Comparison of ENCODE assay signal across 17 mouse cellular contexts in genomic region chr6:83211526-83211925, GRCm38 (mm10). TPM values are rescaled to one million over a fixed set of nuclear protein-coding genes. Genes with fewer than 3 reads are reported as not detected.
A peak's percentile ranks its signal among the peaks of the same experiment; 100 is the strongest.
DNase-seq lines count a peak whose midpoint lies in the region; ATAC-seq and TF ChIP-seq lines count a peak whose summit lies in the region.
"Had no signal": no experiment of that assay in that cellular context is flagged by ENCODE, and none has a peak within 500 bp of the region (broad histone marks: within the 10 kb centered on the region; RNA-seq: fewer than 3 reads in every experiment).

No protein-coding gene starts in this region.

- TF ChIP-seq EP300 in stomach, postnatal 0 days (optimal IDR thresholded peaks at IDR 0.05) = no peak

- peak overlapping the region; percentile 64; the same call in 1 of the 2 replicates for H3K27ac ChIP-seq in hindbrain, embryonic 10.5 days
- H3K27ac ChIP-seq in hindbrain, embryonic 16.5 days (ENCODE audit: low read depth, low read length) = no peak overlapping the region
- H3K27ac ChIP-seq in stomach, embryonic 14.5 days (ENCODE audit: low read length) = peak overlapping the region; percentile 7; the same call in 1 of the 2 replicates
- no peak overlapping the region for H3K27ac ChIP-seq in stomach, postnatal 0 days (replicated peaks)
- peak overlapping the region; percentile 41; the same call in 1 of the 2 replicates for H3K27ac ChIP-seq in midbrain, embryonic 13.5 days
- H3K27ac ChIP-seq in thymus, adult 2 months (ENCODE audit: control insufficient read depth, insufficient read depth, low read length) = no peak overlapping the region
- H3K27ac ChIP-seq: limb, embryonic 13.5 days; liver, embryonic 15.5 days; stomach, embryonic 15.5 days had no signal

- TF ChIP-seq CTCF in stomach, postnatal 0 days (IDR thresholded peaks at IDR 0.05; ENCODE audit: low read depth) = no peak
- TF ChIP-seq CTCF in thymus, adult 2 months (IDR thresholded peaks at IDR 0.05; ENCODE audit: borderline replicate concordance, control insufficient read depth, extremely low read depth, insufficient read depth, low read length, poor library complexity) = no peak

- no peaks in the 10 kb centered on the region for H3K36me3 ChIP-seq in hindbrain, embryonic 10.5 days
- no peaks in the 10 kb centered on the region for H3K36me3 ChIP-seq in hindbrain, embryonic 16.5 days (ENCODE audit: control insufficient read depth, insufficient read depth, low read length)
- no peaks in the 10 kb centered on the region for H3K36me3 ChIP-seq in stomach, embryonic 14.5 days (ENCODE audit: control insufficient read depth, insufficient read depth, low read length)
- no peaks in the 10 kb centered on the region for H3K36me3 ChIP-seq in stomach, postnatal 0 days (ENCODE audit: control insufficient read depth, insufficient read depth, low read length)
- no peaks in the 10 kb centered on the region for H3K36me3 ChIP-seq in midbrain, embryonic 13.5 days
- no peaks in the 10 kb centered on the region for H3K36me3 ChIP-seq in thymus, adult 2 months (ENCODE audit: control insufficient read depth, insufficient read depth, low read length)
- H3K36me3 ChIP-seq: limb, embryonic 13.5 days; liver, embryonic 15.5 days; stomach, embryonic 15.5 days had no signal

- DNase-seq in hindbrain, embryonic 10.5 days (ENCODE audit: low spot score) = no peak
- DNase-seq in stomach, postnatal 0 days (ENCODE audit: low spot score) = no peak
- no peak for DNase-seq in thymus, adult 2 months
- DNase-seq: gastrocnemius, postnatal 25 days; kidney, adult 2 months; kidney, postnatal 36 days; layer of hippocampus, adult 9-11 months; lung, postnatal 10 days had no signal

- WGBS in hindbrain, embryonic 10.5 days = 30% methylated on average over 5 of the region's 5 CpGs
- WGBS in hindbrain, embryonic 16.5 days = 19% methylated on average over 5 of the region's 5 CpGs
- WGBS in stomach, embryonic 14.5 days = 9% methylated on average over 5 of the region's 5 CpGs
- WGBS in stomach, postnatal 0 days = 33% methylated on average over 5 of the region's 5 CpGs
- 25% methylated on average over 5 of the region's 5 CpGs for WGBS in midbrain, embryonic 13.5 days
- 81% methylated on average over 5 of the region's 5 CpGs for WGBS in thymus, adult 2 months

- no peaks in the 10 kb centered on the region for H3K27me3 ChIP-seq in hindbrain, embryonic 10.5 days (ENCODE audit: insufficient read depth, poor library complexity, severe bottlenecking)
- H3K27me3 ChIP-seq in hindbrain, embryonic 16.5 days (replicated peaks; ENCODE audit: control insufficient read depth, insufficient read depth, low read length) = no peaks in the 10 kb centered on the region
- H3K27me3 ChIP-seq in stomach, embryonic 14.5 days (ENCODE audit: control insufficient read depth, insufficient read depth, low read length) = no peaks in the 10 kb centered on the region
- no peaks in the 10 kb centered on the region for H3K27me3 ChIP-seq in stomach, postnatal 0 days (ENCODE audit: control insufficient read depth, insufficient read depth, low read length)
- no peaks in the 10 kb centered on the region for H3K27me3 ChIP-seq in midbrain, embryonic 13.5 days
- H3K27me3 ChIP-seq in thymus, adult 2 months (ENCODE audit: control insufficient read depth, insufficient read depth, low read length) = no peaks in the 10 kb centered on the region
- H3K27me3 ChIP-seq: limb, embryonic 13.5 days; stomach, embryonic 15.5 days had no signal

- no peak overlapping the region for H3K9ac ChIP-seq in hindbrain, embryonic 16.5 days (ENCODE audit: low read depth, low read length)
- no peak overlapping the region for H3K9ac ChIP-seq in stomach, embryonic 14.5 days (replicated peaks; ENCODE audit: low read depth, low read length)
- H3K9ac ChIP-seq in stomach, postnatal 0 days (ENCODE audit: low read length) = no peak overlapping the region
- no peak overlapping the region for H3K9ac ChIP-seq in midbrain, embryonic 13.5 days (replicated peaks)
- H3K9ac ChIP-seq: limb, embryonic 13.5 days; liver, embryonic 15.5 days; stomach, embryonic 15.5 days had no signal

- TF ChIP-seq POLR2A in thymus, adult 2 months (IDR thresholded peaks at IDR 0.05; ENCODE audit: control insufficient read depth, extremely low read depth, insufficient read depth, low read length, poor library complexity) = no peak

- H3K4me1 ChIP-seq in hindbrain, embryonic 10.5 days (replicated peaks) = peaks cover 27% of the 10 kb centered on the region
- peaks cover 3% of the 10 kb centered on the region; the same call in 1 of the 2 replicates for H3K4me1 ChIP-seq in hindbrain, embryonic 16.5 days (ENCODE audit: control insufficient read depth, insufficient read depth, low read depth, low read length)
- peaks cover 8% of the 10 kb centered on the region; the same call in 1 of the 2 replicates for H3K4me1 ChIP-seq in stomach, embryonic 14.5 days (ENCODE audit: control insufficient read depth, insufficient read depth, low read length)
- H3K4me1 ChIP-seq in stomach, postnatal 0 days (replicated peaks; ENCODE audit: control insufficient read depth, insufficient read depth) = no peaks in the 10 kb centered on the region
- H3K4me1 ChIP-seq in midbrain, embryonic 13.5 days (replicated peaks) = peaks cover 23% of the 10 kb centered on the region
- no peaks in the 10 kb centered on the region for H3K4me1 ChIP-seq in thymus, adult 2 months (replicated peaks; ENCODE audit: control insufficient read depth, insufficient read depth, low read length)
- H3K4me1 ChIP-seq: liver, embryonic 15.5 days had no signal

- H3K4me2 ChIP-seq in hindbrain, embryonic 16.5 days (ENCODE audit: low read length) = no peak overlapping the region
- no peak overlapping the region; the same call in 1 of the 2 replicates for H3K4me2 ChIP-seq in stomach, embryonic 14.5 days (replicated peaks; ENCODE audit: low read depth, low read length)
- H3K4me2 ChIP-seq in stomach, postnatal 0 days (replicated peaks; ENCODE audit: low read depth) = no peak overlapping the region
- no peak overlapping the region for H3K4me2 ChIP-seq in midbrain, embryonic 13.5 days (replicated peaks)
- H3K4me2 ChIP-seq: limb, embryonic 13.5 days; liver, embryonic 15.5 days; stomach, embryonic 15.5 days had no signal

- ATAC-seq in hindbrain, embryonic 16.5 days = no peak
- ATAC-seq in stomach, embryonic 14.5 days (ENCODE audit: insufficient number of reproducible peaks, insufficient read depth, low FRiP score, low read depth) = no peak; the same call in 1 of the 2 replicates
- ATAC-seq in stomach, postnatal 0 days (ENCODE audit: low FRiP score, low TSS enrichment) = no peak
- ATAC-seq in midbrain, embryonic 13.5 days = peak; percentile 43; the same call in 1 of the 2 replicates
- ATAC-seq in activated CD4-positive, CD25-positive, alpha-beta regulatory T cell, adult 4 months = no peak
- ATAC-seq: Patski had no signal

- no peak overlapping the region for H3K4me3 ChIP-seq in hindbrain, embryonic 10.5 days
- H3K4me3 ChIP-seq in hindbrain, embryonic 16.5 days (ENCODE audit: low read length) = no peak overlapping the region
- no peak overlapping the region for H3K4me3 ChIP-seq in stomach, embryonic 14.5 days (ENCODE audit: low read depth, low read length)
- H3K4me3 ChIP-seq in stomach, postnatal 0 days (ENCODE audit: low read depth, low read length) = no peak overlapping the region
- no peak overlapping the region for H3K4me3 ChIP-seq in midbrain, embryonic 13.5 days (replicated peaks)
- no peak overlapping the region for H3K4me3 ChIP-seq in thymus, adult 2 months (ENCODE audit: control insufficient read depth, insufficient read depth, low read length)
- H3K4me3 ChIP-seq: erythroblast, embryonic 14.5 days; limb, embryonic 13.5 days; liver, embryonic 15.5 days; stomach, embryonic 15.5 days had no signal

- H3K9me3 ChIP-seq in hindbrain, embryonic 10.5 days = no peaks in the 10 kb centered on the region
- H3K9me3 ChIP-seq in hindbrain, embryonic 16.5 days (ENCODE audit: control insufficient read depth, low read length) = no peaks in the 10 kb centered on the region
- no peaks in the 10 kb centered on the region for H3K9me3 ChIP-seq in stomach, embryonic 14.5 days (ENCODE audit: control insufficient read depth, low read depth, low read length)
- no peaks in the 10 kb centered on the region for H3K9me3 ChIP-seq in stomach, postnatal 0 days (ENCODE audit: control insufficient read depth, low read length)
- no peaks in the 10 kb centered on the region for H3K9me3 ChIP-seq in midbrain, embryonic 13.5 days
- H3K9me3 ChIP-seq: limb, embryonic 13.5 days; liver, embryonic 15.5 days; stomach, embryonic 15.5 days had no signal

RNA-seq across cellular contexts. Expression of gene Slc4a5, which starts 8.1 kb away (rescaled TPM):
- 1.1 and 5.3 TPM in 2 replicates for polyA plus RNA-seq in hindbrain, embryonic 10.5 days (2016; fragmentation: Nextera tagmentation; extraction: Ambion mirVana)
- 2.5 and 2.8 TPM in 2 replicates for polyA plus RNA-seq in hindbrain, embryonic 16.5 days (2015; fragmentation: Nextera tagmentation; extraction: Ambion mirVana)
- polyA plus RNA-seq in stomach, embryonic 14.5 days (2014; fragmentation: Nextera tagmentation; extraction: Ambion mirVana) = 0.34 and 0.38 TPM in 2 replicates
- 0.08 and 0.18 TPM in 2 replicates for polyA plus RNA-seq in stomach, postnatal 0 days (2015; fragmentation: Nextera tagmentation; extraction: Ambion mirVana)
- polyA plus RNA-seq in midbrain, embryonic 13.5 days (2015; fragmentation: Nextera tagmentation; extraction: Ambion mirVana) = 0.22 and 0.48 TPM in 2 replicates
- 0.57 and 0.62 TPM in 2 replicates for polyA plus RNA-seq in thymus, adult 2 months (2012; rRNA removed)
- under 1 TPM; 0.48 to 0.76 TPM for polyA plus RNA-seq in activated CD4-positive, CD25-positive, alpha-beta regulatory T cell, adult 4 months (2017; shearing (Covaris generic))

RNA-seq across cellular contexts. Expression of gene Dctn1, which starts 45.8 kb away (rescaled TPM):
- polyA plus RNA-seq in hindbrain, embryonic 10.5 days (2016; fragmentation: Nextera tagmentation; extraction: Ambion mirVana) = 121 and 140 TPM in 2 replicates
- polyA plus RNA-seq in hindbrain, embryonic 16.5 days (2015; fragmentation: Nextera tagmentation; extraction: Ambion mirVana) = 155 and 167 TPM in 2 replicates
- 70.4 and 73.9 TPM in 2 replicates for polyA plus RNA-seq in stomach, embryonic 14.5 days (2014; fragmentation: Nextera tagmentation; extraction: Ambion mirVana)
- polyA plus RNA-seq in stomach, postnatal 0 days (2015; fragmentation: Nextera tagmentation; extraction: Ambion mirVana) = 42.9 and 43.5 TPM in 2 replicates
- polyA plus RNA-seq in midbrain, embryonic 13.5 days (2015; fragmentation: Nextera tagmentation; extraction: Ambion mirVana) = 127 and 140 TPM in 2 replicates
- 166 and 167 TPM in 2 replicates for polyA plus RNA-seq in thymus, adult 2 months (2012; rRNA removed)
- polyA plus RNA-seq in activated CD4-positive, CD25-positive, alpha-beta regulatory T cell, adult 4 months (2017; shearing (Covaris generic)) = 10 to 100 TPM; 12.7 to 24.6 TPM

RNA-seq across cellular contexts. Expression of gene 1700003E16Rik, which starts 55.3 kb away (rescaled TPM):
- 3.1 and 6.0 TPM in 2 replicates for polyA plus RNA-seq in hindbrain, embryonic 10.5 days (2016; fragmentation: Nextera tagmentation; extraction: Ambion mirVana)
- 11.0 and 12.9 TPM in 2 replicates for polyA plus RNA-seq in hindbrain, embryonic 16.5 days (2015; fragmentation: Nextera tagmentation; extraction: Ambion mirVana)
- 0.77 and 1.2 TPM in 2 replicates for polyA plus RNA-seq in stomach, embryonic 14.5 days (2014; fragmentation: Nextera tagmentation; extraction: Ambion mirVana)
- 1.1 TPM in 2 replicates for polyA plus RNA-seq in stomach, postnatal 0 days (2015; fragmentation: Nextera tagmentation; extraction: Ambion mirVana)
- polyA plus RNA-seq in midbrain, embryonic 13.5 days (2015; fragmentation: Nextera tagmentation; extraction: Ambion mirVana) = 3.0 and 3.3 TPM in 2 replicates
- 0.19 and 0.38 TPM in 2 replicates for polyA plus RNA-seq in thymus, adult 2 months (2012; rRNA removed)
- not detected for polyA plus RNA-seq in activated CD4-positive, CD25-positive, alpha-beta regulatory T cell, adult 4 months (2017; shearing (Covaris generic))
- polyA plus RNA-seq: erythroblast, embryonic 14.5 days had no signal

RNA-seq across cellular contexts. Expression of gene Wdr54, which starts 55.3 kb away (rescaled TPM):
- 14.2 and 15.9 TPM in 2 replicates for polyA plus RNA-seq in hindbrain, embryonic 10.5 days (2016; fragmentation: Nextera tagmentation; extraction: Ambion mirVana)
- 19.3 and 21.1 TPM in 2 replicates for polyA plus RNA-seq in hindbrain, embryonic 16.5 days (2015; fragmentation: Nextera tagmentation; extraction: Ambion mirVana)
- 5.3 and 5.8 TPM in 2 replicates for polyA plus RNA-seq in stomach, embryonic 14.5 days (2014; fragmentation: Nextera tagmentation; extraction: Ambion mirVana)
- polyA plus RNA-seq in stomach, postnatal 0 days (2015; fragmentation: Nextera tagmentation; extraction: Ambion mirVana) = 1.6 and 1.7 TPM in 2 replicates
- 16.1 and 19.2 TPM in 2 replicates for polyA plus RNA-seq in midbrain, embryonic 13.5 days (2015; fragmentation: Nextera tagmentation; extraction: Ambion mirVana)
- 0.80 and 0.89 TPM in 2 replicates for polyA plus RNA-seq in thymus, adult 2 months (2012; rRNA removed)
- under 1 TPM in 1 of 2 experiments, not detected in 1; 0.73 TPM for polyA plus RNA-seq in activated CD4-positive, CD25-positive, alpha-beta regulatory T cell, adult 4 months (2017; shearing (Covaris generic))

Comparison
In these comparisons a context has a peak if more than half of its experiments do, and no peak if none do; other contexts are left out.
1. H3K27ac ChIP-seq: peak in hindbrain, embryonic 10.5 days (single experiment), stomach, embryonic 14.5 days (single experiment) and midbrain, embryonic 13.5 days (single experiment); none in hindbrain, embryonic 16.5 days (single experiment), stomach, postnatal 0 days (single experiment) and thymus, adult 2 months (single experiment).